Mouse (Mus musculus) induced T-regulatory cell, adult 2 months (primary cell): ENCODE data around the gene Rab3b.

Experiments
- DNase-seq: peaks from one replicate; pipeline ENCODE4 v3.0.0-alpha.2; 2012; ENCODE audit warnings: low read depth

Gene Rab3b

GRCm38 (mm10) chr4:108950201-108950600 lies 71.3 kb downstream of the Rab3b start:
- DNase-seq, result no peak

GRCm38 (mm10) chr4:108951663-108952062 lies 72.8 kb downstream of the Rab3b start:
- DNase-seq, result no peak

DNA sequence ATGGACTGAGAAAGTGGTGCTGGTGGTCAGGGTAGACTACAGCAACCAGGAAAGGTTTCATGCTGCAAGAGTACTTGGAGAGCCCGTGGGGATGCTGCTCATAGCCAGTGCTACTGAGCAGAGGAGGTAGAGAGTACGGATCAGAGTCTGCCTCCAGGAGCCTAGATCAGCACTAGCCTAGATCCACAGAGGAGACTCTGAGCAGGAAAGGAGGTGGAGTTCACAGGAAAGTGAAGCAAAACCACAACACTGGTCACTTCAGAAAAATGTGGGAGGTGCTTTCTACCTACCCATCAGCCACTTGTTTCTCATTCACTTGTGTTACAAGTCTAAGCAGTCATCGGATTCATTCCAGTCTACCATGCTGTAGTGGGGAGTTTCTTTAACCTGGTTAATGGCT lies 80.8 kb downstream of the Rab3b start:
- no peak for DNase-seq

DNA sequence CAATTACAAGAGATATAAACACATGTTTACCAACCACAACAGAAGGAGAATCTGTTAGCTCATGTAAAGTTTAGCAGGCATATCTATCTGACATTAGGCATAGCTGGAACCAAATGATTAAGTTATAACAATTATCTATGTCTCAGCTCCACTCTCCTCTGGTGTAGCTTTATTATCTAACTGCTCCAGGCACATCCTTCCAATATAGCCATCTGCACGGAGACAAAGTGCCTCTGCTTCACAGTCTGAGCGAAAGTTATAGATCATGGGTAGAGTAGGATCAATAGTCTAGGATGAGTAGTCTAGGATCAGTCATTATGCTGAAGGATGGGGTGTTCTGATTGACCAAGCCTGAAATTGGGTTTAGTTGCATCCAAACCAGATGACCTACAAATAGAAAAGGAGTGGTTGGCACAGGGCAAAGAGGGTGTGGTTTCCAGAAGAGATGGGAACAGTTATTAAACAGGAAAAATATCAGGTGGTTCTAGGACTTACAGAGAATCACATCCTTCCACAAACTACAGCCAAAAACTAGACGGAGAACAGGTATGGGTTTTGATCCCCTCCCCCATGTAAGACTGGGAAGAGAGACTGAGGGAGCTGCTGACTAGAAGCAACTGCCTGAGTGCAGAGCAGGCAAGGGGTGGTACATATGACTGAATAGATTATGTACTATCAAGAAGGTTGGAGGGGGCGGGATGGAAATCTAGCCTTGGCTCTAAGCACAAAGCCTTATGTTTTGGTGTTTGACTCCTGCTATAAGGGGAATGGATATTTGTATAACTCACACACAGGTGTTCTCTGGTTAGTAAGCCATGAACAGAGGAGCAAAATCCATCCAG lies 82.0 kb downstream of the Rab3b start:
- no peak for DNase-seq

DNA sequence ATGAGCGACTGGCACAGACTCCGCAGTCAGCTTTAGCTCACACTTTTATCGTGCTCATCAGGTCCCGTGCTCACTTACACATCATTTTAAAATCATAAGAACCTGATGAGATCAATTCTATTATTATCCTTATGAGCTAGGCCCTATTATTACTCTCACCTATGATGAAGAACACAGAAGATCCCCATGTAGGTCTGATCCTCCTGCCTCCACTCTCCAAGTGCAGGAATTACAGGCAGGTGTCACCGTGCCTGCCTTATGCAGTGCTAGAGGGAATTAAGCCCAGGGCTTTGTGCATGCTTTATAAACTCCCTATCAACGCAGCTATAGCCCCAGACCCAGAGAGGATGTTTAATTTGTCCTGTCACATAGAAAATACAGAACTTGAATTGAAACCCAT lies 84.2 kb downstream of the Rab3b start:
- DNase-seq, result no peak

GRCm38 (mm10) chr4:108969517-108969916 lies 90.7 kb downstream of the Rab3b start:
- DNase-seq, result no peak

- DNase-seq, result no peak
Observed at GRCm38 (mm10) chr4:108971054-108971453, 92.2 kb downstream of the Rab3b start.

DNA sequence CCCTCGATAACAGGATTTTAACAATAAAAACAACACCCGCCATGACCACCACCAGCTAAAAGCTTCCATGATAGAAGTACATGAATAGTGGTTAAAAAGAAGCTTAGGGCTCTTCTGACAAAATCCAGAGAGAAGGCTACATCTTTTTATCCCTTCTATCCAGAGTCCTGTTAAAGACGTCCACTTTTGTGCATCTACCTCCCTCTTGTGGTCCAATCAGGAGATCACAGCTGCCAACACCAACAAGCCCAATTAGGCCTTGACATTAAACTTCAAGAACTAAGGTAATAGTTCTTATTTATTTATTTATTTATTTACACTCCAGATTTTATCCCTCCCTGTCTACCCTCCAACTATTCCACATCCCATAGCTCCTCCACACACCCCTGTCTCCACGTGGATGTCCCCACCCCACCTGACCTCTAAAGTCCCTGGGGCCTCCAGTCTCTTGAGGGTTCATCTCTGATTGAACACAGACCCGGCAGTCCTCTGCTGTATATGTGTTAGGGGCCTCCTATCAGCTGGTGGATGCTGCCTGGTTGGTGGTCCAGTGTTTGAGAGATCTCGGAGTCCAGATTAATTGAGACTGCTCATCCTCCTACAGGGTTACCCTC lies 97.7 kb downstream of the Rab3b start:
- peak; percentile 56 for DNase-seq

DNA sequence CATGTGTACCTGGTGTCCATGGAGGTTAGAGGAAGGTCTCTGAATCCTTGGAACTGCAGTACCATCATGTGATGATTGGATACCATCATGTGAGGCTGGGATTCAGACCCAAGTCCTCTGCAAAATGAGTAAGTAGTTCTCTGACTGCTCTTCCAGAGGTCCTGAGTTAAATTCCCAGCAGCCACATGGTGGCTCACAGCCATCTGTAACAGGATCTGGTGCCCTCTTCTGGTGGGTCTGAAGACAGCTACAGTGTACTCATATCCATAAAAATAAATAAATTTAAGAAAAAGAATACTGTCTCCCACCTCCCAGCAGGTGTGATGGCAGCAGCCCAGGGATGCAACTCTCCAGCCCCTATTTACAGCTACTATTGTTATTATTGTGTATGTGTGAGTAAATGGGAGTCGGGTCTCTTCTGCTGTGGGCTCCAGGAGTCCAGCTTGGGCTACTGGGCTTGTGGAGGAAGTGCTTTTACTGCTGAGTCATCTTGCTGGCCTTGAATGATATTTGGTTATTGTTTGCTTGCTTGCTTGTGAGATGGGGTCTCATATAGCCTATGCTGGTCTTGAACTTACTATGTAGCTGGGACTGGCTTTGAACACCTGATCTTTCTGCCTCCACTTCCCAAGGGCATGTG lies 108.1 kb downstream of the Rab3b start:
- peak; percentile 35 for DNase-seq

DNA sequence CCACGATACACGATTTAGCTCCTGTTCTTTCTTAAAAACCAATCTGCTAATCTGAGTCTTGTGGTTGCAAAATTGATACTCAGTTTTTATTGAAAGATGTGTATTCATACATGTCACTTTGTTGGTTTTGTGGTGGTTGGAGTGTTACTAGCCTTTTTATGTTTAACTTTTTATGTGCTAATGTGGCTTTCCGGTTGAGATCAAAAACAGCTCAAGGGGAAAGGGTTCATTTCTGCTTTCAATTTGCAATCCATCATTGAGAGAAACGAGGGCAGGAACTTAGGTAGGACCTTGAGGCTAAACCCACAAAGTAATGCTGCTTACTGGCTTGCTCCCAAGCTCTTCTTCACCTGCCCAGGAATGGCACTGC lies 108.6 kb downstream of the Rab3b start:
- peak; percentile 58 for DNase-seq

- DNase-seq, result no peak
Observed at GRCm38 (mm10) chr4:108989430-108989829, 110.6 kb downstream of the Rab3b start.

DNA sequence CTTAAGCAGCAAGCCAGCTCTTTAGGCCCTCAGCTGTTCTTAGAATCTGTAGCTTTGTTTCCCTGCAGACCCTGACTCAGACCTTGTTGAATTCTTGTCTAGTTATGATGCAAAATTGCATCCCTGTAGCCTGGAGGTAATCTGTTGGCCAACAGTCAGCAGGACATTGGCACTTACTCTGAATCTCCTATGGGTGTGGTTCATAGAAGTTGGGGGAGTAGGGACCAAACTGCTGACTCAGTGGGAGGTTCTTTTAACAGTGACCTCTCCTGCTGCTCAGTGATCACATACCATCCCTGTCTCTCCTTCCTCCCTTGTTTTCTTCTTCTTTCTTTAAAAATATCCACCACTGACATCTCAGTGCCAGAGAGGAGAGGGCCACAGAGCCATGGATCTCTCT lies 111.2 kb downstream of the Rab3b start:
- DNase-seq, result no peak

DNA sequence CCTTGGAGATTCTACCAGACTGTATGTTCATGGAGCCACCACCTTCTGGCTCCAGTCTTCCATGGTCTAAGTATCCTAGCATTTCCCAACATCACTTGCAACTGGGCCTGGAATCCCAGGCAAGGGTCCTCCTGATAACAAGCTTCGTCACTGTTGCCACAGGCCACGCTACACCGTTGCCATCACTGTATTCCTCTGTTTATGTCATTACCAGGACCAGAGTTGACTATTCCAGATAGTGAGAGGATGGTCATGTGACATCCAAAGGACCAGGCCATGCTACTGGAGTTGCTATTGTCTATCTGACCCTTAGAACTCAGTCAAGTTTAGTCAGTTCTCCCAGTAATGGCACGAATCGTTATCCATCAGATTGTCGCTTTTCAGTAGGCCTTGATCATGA lies 111.7 kb downstream of the Rab3b start:
- DNase-seq, result no peak

DNA sequence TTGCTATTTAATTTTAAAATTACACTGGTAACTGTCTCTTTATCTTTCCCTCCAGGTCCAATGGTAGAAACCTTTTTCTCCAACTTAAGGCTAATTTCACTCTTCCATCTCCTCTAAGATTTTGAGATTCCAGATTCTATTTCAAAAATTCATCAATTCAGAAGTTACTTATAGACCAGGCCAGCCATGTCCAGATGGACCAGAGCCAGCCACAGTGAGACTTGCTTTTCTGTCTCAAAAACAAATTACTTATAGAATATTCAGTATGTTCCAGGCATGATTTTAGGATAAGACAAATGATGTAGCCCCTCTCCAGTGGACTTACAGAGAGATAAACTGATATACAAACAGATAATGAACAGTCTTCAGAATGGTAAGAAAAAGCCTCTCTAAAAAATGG lies 112.9 kb downstream of the Rab3b start:
- DNase-seq, result no peak
